Mouse (Mus musculus) macrophage (primary cell): ENCODE results near the gene Slc4a4. TPM values are rescaled to one million over a fixed set of nuclear protein-coding genes. Genes with fewer than 3 reads are reported as not detected.

Experiments
- H3K27ac ChIP-seq: fragments of 350-480 bp; formaldehyde crosslinking; 2 replicates; pipeline ENCODE4 v1.9.0; 2021
- H3K36me3 ChIP-seq: fragments of 350-480 bp; formaldehyde crosslinking; 2 replicates; pipeline ENCODE4 v1.9.0; 2021; ENCODE audit errors: inconsistent target
- H3K4me3 ChIP-seq: fragments of 350-480 bp; formaldehyde crosslinking; 2 replicates; pipeline ENCODE4 v1.9.0; 2021; ENCODE audit errors: inconsistent target
- H3K79me2 ChIP-seq: fragments of 350-480 bp; formaldehyde crosslinking; 2 replicates; pipeline ENCODE4 v1.9.0; 2021; ENCODE audit errors: inconsistent target
- WGBS: methylation state at CpG from one replicate; pipeline ENCODE4 v1.1.7; 2026; ENCODE audit warnings: inconsistent platforms; ENCODE audit not compliant: missing documents; 5-methylcytosine and 5-hydroxymethylcytosine counted together
- polyA plus RNA-seq: library from polyadenylated mRNA; stranded (reverse); fragments of 250-400 nt; gene quantifications from 3 replicates; pipeline ENCODE4 v1.2.4, GENCODE M21; 2018; ENCODE audit warnings: inconsistent platforms

Slc4a4 gene
- polyA plus RNA-seq, 1 experiment from 2014 or later = not detected

- Histone ChIP-seq H3K36me3 (no peaks in the 10 kb centered on the region), H3K4me3 (no peak overlapping the region), H3K27ac (no peak overlapping the region), H3K79me2 (no peaks in the 10 kb centered on the region)
- WGBS = 90% methylated on average over 8 of the region's 8 CpGs
Observed at GRCm38 (mm10) chr5:89032647-89033046, 146.0 kb downstream of the Slc4a4 start.

DNA sequence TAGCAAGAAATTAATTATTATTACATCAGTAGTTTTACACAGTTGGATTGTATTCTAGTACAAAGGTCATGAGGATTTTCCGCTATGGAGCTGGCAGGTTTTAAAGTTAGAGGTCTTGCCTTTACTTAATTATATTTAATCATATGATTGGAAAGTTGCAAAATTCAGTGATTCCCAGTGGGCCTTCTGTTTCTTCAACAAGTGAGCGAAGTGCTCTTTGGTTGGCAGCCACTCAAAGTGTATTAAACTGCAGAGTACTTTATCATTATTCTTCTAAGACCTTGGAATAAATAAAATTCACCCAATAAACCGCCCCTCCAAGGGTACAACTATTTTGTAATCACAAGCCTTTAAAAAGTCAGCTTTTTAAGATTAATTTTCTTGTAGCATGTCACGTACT, 146.6 kb downstream of the Slc4a4 start:
- H3K4me3 ChIP-seq = no peak overlapping the region
- H3K36me3 ChIP-seq = no peaks in the 10 kb centered on the region
- no peak overlapping the region for H3K27ac ChIP-seq
- H3K79me2 ChIP-seq = no peaks in the 10 kb centered on the region
- WGBS = 88% methylated on average over 4 of the region's 4 CpGs

- Histone ChIP-seq H3K36me3 (no peaks in the 10 kb centered on the region), H3K4me3 (no peak overlapping the region), H3K79me2 (no peaks in the 10 kb centered on the region), H3K27ac (no peak overlapping the region)
- WGBS = 70% methylated on average over 5 of the region's 5 CpGs
Observed at GRCm38 (mm10) chr5:89036147-89036546, 149.5 kb downstream of the Slc4a4 start.

- Histone ChIP-seq H3K79me2 (no peaks in the 10 kb centered on the region), H3K36me3 (no peaks in the 10 kb centered on the region), H3K4me3 (no peak overlapping the region), H3K27ac (no peak overlapping the region)
- 82% methylated on average over 3 of the region's 3 CpGs for WGBS
Observed at GRCm38 (mm10) chr5:89040814-89041213, 154.2 kb downstream of the Slc4a4 start.

GRCm38 (mm10) chr5:89043846-89044245, 157.2 kb downstream of the Slc4a4 start:
- Histone ChIP-seq H3K79me2 (no peaks in the 10 kb centered on the region), H3K4me3 (no peak overlapping the region), H3K27ac (no peak overlapping the region), H3K36me3 (no peaks in the 10 kb centered on the region)
- WGBS = 74% methylated on average over 5 of the region's 5 CpGs

DNA sequence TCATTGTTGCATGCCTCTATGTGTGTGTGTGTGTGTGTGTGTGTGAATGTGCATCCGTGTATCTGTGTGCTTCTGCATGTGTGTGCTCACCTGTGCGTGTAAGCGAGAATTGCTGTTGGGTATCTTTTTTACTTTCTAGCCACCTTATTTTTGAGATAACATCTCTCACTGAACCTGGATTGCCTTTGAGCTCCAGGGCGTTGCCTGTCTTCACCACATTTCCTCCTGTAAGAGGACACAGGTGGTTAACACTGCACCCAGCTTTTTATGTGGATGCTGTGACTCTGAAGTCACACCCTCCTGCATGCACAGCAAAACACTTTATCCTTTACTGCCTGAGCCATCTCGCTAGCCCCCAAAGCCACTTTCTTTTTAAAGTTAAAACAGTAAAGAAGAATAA, 158.2 kb downstream of the Slc4a4 start:
- WGBS = 74% methylated on average over 5 of the region's 5 CpGs
- Histone ChIP-seq H3K79me2 (no peaks in the 10 kb centered on the region), H3K27ac (no peak overlapping the region), H3K4me3 (no peak overlapping the region), H3K36me3 (no peaks in the 10 kb centered on the region)

DNA sequence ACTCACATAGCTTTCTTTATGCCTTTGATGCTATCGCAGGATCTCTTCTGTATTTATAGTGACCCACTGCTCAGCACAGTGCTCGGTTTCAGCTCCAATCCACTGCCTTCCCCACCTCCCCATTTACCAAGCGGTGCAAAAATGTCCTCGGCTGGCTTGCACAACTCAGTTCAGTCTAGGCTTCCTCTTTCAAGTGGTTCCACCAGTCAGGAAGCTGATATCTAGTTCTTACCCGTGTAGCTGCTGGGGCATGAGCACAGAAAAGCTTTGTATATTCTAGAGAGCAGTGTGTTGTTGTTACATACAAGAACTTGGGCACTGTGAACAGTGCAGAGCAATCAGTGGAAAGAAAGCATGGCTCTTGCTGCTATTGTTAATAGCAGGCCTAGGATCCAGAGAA, 165.0 kb downstream of the Slc4a4 start:
- H3K27ac ChIP-seq = no peak overlapping the region
- 29% methylated on average over 5 of the region's 5 CpGs for WGBS
- no peaks in the 10 kb centered on the region for H3K79me2 ChIP-seq
- H3K4me3 ChIP-seq = no peak overlapping the region
- H3K36me3 ChIP-seq = no peaks in the 10 kb centered on the region

- H3K79me2 ChIP-seq = no peaks in the 10 kb centered on the region
- 94% methylated on average over 5 of the region's 5 CpGs for WGBS
Observed at GRCm38 (mm10) chr5:89052230-89052629, 165.6 kb downstream of the Slc4a4 start.

DNA sequence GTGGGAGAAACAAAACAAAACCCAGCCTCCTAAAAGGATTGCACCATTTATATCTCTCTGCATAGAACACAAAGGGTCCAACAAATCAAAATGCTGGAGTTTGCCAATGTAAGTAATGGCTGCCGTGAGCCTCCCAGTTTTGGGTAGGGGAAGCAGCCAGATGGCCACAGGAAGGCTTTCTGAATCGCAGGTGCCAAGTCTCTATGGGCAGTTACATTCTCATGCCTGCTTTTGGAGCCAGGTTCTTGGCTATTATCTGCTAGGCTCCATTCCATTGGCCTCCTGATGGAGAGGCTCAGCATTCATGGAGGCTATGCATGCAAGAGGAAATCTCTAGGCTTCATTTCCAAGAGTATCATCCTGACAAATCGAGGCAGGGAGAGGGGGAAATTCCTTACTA, 169.0 kb downstream of the Slc4a4 start:
- WGBS = 85% methylated on average over 3 of the region's 3 CpGs
- no peak overlapping the region for H3K4me3 ChIP-seq
- H3K79me2 ChIP-seq = no peaks in the 10 kb centered on the region
- no peak overlapping the region for H3K27ac ChIP-seq
- H3K36me3 ChIP-seq = no peaks in the 10 kb centered on the region

More at GRCm38 (mm10) chr5:89052230-89052629, 165.6 kb downstream of the Slc4a4 start:
- Histone ChIP-seq H3K36me3 (no peaks in the 10 kb centered on the region), H3K4me3 (no peak overlapping the region), H3K27ac (no peak overlapping the region)

DNA sequence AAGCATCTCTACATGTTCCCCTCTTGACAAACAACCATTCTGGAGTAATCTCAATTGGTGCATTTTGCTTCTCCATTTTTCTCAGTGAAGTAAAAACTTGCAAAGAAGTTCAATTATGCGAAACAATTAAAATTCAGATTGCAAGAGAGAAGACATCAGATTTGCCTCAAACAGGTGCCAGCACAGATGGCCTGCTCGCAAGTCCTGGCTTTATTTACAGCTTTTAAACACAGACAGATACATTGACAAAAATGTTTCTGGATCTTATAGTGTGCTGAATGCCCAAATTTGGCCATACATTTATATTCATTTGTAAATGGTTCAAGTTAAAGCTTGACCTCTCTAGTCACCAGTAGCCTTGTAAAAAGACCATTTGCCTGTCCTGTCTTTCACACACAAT, 169.8 kb downstream of the Slc4a4 start:
- H3K4me3 ChIP-seq = no peak overlapping the region
- H3K36me3 ChIP-seq = no peaks in the 10 kb centered on the region
- H3K27ac ChIP-seq = no peak overlapping the region
- 98% methylated on average over 2 of the region's 2 CpGs for WGBS
- H3K79me2 ChIP-seq = no peaks in the 10 kb centered on the region

- Histone ChIP-seq H3K36me3 (no peaks in the 10 kb centered on the region), H3K4me3 (no peak overlapping the region), H3K27ac (no peak overlapping the region), H3K79me2 (no peaks in the 10 kb centered on the region)
- WGBS = 56% methylated on average over 9 of the region's 9 CpGs
Observed at GRCm38 (mm10) chr5:89061097-89061496, 174.5 kb downstream of the Slc4a4 start.

DNA sequence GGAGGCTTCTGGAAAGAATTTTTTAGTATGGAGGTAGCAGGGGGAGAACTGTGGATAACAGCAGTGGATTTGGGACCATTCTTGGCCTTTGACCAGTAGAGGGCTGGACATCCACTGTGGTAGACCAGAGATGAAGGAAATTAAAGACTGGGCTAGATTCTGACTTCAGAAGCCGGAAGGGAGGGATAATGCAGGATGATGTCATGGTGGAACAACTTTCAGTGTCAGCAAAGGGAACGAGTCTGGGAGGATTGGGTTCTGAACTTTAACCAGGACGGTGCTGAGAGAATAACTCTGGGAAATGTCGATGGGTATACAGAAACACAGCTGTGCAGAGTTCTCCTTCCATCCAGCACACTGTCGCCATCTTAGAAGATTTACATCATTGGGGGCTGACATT, 175.7 kb downstream of the Slc4a4 start:
- WGBS = 90% methylated on average over 5 of the region's 5 CpGs
- H3K4me3 ChIP-seq = no peak overlapping the region
- no peak overlapping the region for H3K27ac ChIP-seq
- no peaks in the 10 kb centered on the region for H3K36me3 ChIP-seq
- no peaks in the 10 kb centered on the region for H3K79me2 ChIP-seq

DNA sequence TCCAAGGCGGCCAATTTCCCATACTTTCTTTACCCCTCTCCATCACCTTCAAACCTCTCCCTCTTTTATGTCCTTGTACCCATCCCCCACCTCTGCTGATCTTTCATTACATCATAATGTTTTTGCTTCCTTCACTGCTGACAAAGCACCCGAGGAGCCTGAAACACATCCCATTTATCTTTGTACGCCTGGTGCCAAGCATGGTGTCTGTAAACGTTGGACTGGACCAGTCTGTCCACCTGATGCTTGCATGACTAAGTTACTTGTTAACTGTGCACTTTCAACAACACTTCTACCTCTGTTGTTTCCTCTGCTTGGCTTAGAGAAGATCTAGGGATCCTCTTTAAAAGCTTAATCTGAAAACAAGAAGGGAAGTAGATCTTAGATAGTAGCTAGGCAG, 180.5 kb downstream of the Slc4a4 start:
- 78% methylated on average over 4 of the region's 4 CpGs for WGBS
- Histone ChIP-seq H3K79me2 (no peaks in the 10 kb centered on the region), H3K36me3 (no peaks in the 10 kb centered on the region)

DNA sequence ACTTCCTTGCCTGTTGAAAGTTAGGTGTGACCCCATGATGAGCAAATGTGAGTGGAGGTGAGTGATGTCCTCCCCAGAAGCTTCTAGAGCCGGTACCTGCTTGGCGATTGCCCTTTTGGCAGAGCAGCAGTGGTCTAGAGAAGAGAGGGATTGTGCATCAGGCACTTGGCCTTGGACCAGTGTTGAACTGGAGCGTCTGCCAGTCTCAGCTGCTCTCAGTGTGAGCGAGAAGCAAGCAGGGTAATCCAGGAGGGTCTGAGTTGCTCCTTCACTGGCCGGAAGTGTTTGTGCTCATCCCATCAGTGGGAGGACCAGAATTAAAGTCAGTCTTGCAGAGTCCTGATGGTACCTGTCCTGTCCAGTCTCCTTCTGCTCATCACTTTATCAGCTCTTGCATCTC, 181.5 kb downstream of the Slc4a4 start:
- no peak overlapping the region for H3K27ac ChIP-seq

More for the DNA sequence above, 180.5 kb downstream of the Slc4a4 start:
- Histone ChIP-seq H3K27ac (no peak overlapping the region), H3K4me3 (no peak overlapping the region)

DNA sequence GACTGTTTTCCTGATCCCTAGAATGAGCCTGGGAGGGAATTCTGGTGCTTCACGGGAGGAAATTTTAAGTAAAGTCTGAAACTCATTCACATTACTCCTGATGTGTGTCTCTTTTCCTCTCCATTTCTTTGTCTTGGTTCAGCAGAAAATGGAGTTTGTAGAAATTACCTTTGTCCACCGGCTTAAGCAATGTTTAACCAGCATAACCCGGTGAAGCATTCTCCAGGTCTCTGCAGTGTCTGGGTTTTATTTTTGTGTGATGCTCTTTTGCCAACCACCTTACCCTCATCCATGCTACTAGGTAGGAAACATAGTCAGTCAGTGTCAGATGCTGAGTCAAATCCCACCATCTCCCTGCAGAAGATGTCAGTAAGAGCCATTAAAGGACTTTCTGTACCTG, 183.4 kb downstream of the Slc4a4 start:
- Histone ChIP-seq H3K4me3 (no peak overlapping the region), H3K36me3 (no peaks in the 10 kb centered on the region), H3K27ac (no peak overlapping the region), H3K79me2 (no peaks in the 10 kb centered on the region)
- 96% methylated on average over 3 of the region's 3 CpGs for WGBS

More for the DNA sequence above, 181.5 kb downstream of the Slc4a4 start:
- Histone ChIP-seq H3K4me3 (no peak overlapping the region), H3K79me2 (no peaks in the 10 kb centered on the region), H3K36me3 (no peaks in the 10 kb centered on the region)
- 94% methylated on average over 5 of the region's 5 CpGs for WGBS

DNA sequence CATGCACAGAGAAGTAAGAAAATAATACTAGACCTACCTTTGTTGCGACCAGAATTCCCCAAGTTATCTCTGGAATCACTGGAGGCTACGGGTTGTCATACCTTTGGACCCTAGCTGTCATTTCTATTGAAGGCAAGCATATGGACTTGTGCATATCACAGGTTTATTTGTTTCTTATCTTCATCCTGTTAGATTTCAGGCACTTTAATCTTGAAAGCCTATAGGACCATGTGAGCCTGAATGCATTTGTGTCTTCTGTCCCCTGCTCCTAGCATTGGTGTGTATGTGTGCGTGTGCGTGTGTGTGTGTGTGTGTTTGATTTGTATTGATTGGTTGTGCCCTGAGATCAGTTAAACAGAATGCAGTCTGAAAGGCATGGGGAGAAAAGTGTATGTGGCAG, 185.3 kb downstream of the Slc4a4 start:
- WGBS = 85% methylated on average over 4 of the region's 4 CpGs
- H3K36me3 ChIP-seq = no peaks in the 10 kb centered on the region
- H3K27ac ChIP-seq = no peak overlapping the region
- no peaks in the 10 kb centered on the region for H3K79me2 ChIP-seq
- H3K4me3 ChIP-seq = no peak overlapping the region
